Mouse (Mus musculus): ENCODE results near the gene Lman1l.

Lman1l gene

DNA sequence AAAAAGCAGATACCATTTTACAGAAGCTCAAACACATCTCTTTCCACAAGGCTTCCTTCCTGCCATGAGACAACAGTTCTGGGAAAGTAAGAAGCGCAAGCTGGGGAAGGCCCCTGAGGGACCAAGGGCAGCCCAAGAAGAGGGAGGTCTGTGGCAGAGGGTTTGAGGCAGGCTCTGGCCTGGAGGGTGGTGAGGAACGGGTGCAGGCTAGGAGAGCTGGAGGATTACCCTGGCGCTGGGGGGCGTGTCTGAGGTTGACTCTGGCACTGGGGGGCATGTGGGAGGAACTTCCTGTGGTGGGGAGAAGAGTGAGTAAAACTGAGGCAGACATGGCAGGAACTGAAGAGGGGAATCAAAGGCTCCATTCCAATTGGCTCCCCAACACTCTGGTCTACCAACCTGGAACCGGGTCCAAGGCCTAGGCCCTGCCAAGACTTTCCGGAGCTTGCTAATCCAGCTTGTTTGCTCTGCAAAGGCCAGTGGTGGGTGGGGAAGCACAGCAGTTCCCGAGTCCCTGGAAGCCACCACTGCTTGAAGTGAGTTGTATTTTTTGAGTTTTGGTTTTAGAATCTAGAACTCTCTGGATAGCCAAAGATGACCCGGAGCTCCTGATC lies 2.9 kb downstream of the Lman1l start:
- DNase-seq (ENCODE audit: low read depth) = peak; percentile 11

DNA sequence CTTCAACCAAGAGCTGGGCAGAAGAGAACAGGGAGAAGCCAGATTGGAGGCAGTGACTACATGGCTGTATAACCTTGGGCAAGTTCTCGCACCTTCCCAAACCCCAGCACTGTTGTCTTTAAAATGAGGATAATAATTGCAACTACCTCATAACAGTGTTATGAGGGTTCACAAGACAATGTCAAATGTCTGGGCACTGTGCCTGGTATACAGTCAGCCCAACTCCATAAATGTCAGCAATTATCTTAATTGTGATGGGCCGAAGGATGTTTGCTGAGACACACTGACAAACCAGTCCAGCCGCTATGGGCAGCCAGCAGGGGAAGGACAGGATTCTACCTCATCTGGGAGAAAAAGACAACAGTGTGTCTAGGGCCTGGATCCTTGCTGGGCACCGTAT lies 5.8 kb downstream of the Lman1l start:
- DNase-seq (ENCODE audit: low read depth) = no peak

DNA sequence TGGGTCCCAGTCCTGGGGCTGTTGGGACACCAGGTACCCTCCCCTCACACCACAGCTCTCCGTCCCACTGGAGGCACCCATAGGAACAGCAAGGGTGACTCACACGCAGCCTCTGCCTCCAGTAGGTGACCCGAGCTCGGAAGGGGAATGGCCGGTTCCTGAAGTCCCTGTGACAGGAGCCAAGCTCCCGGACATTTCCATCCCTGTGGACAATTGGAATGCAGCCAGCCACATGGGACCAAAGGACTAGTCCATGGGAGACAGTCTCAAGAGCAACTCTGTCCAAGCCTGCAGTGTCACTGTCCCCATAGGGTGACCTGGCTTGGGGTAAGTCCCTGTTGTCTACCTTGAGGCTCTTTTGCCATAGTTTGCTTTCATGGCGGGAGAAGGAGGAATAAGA lies 6.6 kb downstream of the Lman1l start:
- no peak for DNase-seq (ENCODE audit: low read depth)

DNA sequence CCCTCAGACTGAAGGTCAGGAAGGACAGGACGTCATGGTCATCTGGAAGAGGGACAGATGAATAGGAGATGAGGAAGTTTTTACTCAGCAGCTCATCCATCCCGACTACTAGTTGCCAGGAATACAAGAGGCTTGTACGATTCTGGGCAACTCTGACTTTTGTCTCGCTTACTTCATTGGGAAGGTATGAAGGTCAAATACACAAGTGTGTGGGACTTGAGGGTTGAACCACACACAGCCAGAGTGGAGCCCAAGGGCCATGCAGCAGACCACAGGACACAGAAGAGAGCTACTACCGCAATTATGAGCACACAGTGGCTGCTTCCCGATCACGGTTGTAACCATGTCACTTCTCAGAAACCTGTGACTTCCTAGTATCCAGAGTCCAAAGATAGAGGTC lies 8.0 kb downstream of the Lman1l start:
- no peak for DNase-seq (ENCODE audit: low read depth)

DNA sequence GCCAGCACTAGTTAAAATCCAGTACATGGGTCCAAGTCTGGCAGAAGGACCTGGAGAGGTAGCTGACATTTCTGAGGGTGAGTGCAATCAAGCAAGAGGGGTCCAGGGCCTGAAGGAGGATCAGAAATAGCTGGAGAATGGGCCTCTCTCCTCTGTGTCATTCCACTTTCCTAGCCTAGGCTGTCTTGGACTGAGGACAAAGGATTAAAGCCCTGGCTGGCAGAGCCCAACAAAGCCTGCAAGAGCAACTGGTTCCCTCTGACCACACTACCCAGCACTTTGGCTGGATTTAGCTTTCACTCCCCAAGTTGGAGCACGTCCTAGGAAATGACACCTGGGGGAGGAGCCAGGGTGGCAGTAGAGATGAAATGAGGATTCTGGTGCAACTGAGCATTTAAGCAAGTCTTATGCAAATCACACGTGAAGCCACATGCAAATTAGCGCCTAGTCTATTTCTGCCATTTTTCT lies 10.2 kb downstream of the Lman1l start:
- DNase-seq (ENCODE audit: low read depth) = no peak

DNA sequence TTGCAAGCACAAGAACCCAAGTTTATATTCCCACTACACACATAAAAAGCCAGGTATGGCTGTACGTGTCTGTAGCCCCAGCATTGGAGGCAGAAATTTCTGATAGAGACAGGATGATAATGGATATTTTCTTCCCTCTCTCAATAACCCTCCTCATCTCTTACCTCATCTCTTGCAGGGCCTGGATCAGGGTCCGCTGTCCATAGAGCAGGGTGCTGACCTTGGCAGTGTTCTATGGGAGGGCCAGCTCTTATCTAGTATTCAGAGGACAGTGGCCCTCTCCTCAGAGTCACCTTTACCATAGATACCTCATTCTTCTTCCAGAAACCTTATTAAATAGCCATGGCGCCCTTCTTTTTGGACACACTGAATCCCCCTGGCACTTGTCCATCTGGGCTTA lies 10.8 kb downstream of the Lman1l start:
- DNase-seq (ENCODE audit: low read depth) = no peak

DNA sequence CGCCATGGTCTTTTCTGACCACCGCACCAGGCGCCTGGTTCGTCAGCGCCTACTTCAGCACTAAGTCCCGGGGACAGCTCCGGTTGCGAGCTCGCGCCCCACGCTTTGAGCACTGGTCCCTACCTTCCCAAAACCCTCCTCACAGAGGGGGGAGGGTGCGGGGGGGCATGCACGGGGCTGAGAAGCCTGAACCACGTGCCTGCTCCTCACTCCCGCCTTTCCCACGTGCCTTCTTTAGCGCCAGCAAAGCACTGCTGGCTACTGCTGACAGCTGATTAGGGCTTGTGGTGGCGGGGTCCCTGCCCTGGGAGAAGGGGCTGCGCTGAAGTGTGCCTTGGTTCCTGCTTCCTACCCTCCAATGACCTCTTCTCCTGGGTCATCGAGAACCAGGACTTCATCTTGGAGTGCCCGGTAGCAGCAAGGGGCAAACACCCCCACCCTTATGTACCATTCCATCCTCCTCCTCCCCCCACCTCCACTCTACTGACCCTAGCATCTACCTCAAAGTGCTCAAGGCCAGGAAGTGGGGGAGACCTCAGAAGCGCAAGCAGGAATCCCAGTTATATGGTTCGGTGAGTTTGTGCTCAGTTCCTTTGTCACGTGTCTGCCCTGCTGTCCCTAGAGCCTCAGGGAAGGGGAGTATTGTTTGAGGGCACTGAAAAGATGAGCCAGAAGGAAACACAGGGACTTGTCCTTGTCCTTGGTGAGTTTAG lies 14.3 kb downstream of the Lman1l start, which contains the start of gene Cplx3:
Gene Cplx3 (minus strand): TSS at position 143 of the 713 bp plus-strand sequence.
- DNase-seq (ENCODE audit: low read depth) = peak; percentile 43

DNA sequence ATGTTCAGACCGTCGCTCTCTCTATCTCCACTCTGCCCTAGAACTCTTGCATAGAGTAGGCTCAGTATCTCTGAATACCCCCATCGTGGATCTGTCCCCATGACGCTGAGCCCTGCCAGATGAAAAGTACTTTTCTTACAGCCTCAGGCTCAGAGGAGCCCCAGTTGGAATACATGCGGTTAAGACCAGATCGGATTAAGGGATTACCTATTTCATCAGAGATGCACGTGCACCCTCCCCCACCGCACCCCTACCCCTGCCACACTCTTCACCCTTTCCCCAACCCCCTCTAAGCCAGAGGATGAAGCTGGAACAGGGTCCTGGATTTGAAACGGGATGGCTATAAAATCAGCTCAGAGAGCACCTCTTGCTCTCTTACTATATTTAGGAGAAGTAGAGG lies 15.1 kb downstream of the Lman1l start:
- DNase-seq (ENCODE audit: low read depth) = no peak

DNA sequence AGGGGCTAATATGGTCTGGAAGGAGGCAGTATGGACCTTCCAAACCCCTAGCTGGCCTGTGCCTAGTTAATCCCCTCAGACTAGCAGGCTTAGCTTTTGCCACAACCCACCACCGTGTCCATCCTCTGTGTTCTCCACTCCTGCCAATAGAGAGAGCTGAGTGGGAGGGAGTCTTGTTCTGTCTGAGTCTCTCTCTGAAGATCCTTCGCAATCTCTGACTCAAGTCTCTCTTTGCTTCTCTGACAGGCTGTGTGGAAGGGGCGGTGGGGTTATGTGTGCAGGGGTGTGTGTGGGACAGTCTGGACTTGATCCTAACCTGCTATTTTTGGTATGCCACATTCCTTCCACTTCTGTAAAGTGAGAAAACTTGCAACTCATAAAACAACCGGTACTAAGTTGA lies 15.7 kb downstream of the Lman1l start:
- no peak for DNase-seq (ENCODE audit: low read depth)

DNA sequence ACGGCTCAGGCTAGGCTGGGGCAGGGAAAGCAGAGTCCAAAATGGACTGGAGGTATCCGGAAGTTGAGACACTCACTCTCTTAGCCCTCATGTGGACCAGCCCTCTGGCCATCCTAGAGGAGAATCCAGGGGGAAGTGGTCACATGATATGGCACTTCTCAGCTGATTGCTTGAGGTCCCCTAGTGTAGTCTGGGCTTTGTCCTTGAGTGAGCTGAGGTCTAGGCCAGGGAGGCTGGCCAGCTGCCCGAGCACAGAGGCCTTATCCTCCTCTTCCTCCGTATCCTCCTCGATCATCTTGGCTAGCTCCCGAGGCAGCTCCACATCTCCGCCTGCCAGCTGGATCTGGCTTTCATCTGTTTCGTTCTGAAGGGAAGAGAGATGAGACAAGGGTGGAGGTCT lies 18.5 kb downstream of the Lman1l start:
- no peak for DNase-seq (ENCODE audit: low read depth)

DNA sequence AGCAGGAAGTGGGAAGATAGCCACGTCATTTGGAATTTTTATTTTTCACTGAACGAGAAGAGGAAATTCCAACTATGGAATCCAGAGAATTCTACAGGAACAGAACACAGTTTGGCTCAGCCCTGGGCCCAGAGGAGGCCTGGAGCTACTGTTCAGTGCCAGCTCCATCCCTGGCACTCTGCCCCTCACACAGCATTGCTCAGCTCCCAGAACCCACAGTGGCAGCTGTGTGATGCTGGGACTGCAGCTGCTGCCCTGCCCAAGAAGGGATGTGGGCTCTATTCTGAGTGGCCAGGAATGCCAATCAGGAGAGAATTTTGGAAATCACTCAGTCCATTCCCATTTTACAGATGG lies 19.2 kb downstream of the Lman1l start:
- DNase-seq (ENCODE audit: low read depth) = no peak

DNA sequence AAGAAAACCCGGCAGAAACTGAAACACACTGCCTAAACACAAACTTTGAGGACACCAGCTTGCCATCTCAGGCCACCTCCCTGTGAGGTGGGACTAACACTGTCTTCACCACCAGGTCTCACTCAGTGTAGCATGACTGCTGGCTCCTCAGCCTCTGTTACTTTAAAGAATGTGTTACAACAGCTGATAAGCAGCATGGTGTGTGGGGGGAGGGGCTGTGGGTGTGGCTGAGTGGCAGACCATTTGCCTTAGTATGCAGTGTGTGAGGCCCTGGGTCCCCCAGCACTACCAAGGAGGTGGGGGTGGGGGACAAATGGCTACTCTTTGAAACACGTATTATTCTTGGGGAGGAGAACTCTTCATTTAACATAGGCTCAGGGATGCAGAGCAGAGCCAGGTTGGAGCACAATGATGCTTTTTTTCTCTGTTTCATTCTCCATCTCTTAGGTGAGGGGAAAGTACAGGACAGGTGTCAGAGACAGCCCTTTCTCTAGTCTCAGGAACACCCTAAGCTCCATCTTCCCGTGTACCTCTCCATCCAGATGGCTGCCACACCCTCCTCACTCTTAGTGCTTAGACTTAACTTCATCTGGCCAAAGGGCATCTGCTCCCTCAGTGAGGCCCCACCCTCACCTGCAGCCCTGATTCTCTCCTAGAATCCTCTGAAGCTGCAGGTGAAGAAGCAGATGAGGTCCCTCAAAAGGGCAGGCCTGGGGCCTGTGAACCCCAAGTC lies 19.8 kb downstream of the Lman1l start:
- DNase-seq (ENCODE audit: low read depth) = no peak

DNA sequence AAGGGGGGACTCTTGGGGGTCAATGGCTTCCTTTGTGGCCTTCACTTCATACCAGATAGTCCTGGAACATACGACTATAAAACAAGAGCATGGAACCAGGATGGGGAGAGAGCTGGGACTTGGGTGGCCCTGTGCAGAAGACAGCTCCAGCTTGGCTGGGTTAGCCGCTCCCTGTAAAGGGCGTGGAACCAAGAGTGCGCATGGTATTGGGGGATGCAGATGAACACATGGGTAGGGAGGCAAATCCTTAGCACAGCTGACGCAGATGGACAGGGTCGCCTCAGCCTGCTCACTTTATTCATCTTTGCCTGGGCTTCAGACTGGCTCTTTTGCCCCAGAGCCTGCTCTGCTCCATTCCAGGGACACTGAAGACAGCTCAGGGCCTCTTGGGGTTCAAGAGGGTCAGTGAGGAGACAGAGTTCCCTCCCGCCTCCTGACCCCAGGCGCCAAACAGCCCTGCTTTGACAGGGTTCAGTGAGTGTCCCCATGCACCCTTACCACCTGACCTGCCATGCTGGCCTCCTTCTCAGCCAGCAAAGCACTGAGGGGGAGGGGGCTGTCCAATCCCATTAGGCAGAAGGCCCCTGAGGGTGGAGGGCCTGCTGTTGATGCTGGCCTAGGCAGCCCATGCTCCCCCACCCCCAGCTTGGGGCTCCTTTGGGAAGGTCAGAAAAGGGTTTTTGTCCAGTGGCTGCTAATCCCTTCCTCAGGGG lies 21.6 kb downstream of the Lman1l start:
- no peak for DNase-seq (ENCODE audit: low read depth)

DNA sequence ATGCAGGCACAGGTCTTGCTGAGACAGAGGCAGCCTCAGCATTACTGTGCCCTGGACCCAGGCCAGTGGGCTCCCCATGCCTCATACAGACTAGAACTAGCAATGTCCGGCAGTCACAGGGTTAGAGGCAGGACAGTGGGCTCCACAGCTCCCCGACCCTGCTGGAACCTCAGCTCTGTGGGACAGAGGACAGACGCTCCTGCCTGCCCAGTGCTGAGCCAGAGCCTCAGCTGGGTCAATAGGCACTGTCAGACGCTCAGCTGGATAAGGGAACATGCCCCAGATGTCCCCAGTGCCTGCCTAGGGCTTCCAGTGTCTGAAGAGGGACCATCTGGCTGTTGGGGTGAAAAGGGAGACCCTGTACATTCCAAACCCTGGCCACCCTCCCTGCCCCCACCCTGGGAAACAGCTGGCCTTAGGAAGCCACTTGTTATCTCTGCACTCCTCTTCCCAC lies 22.6 kb downstream of the Lman1l start:
- DNase-seq (ENCODE audit: low read depth) = no peak

DNA sequence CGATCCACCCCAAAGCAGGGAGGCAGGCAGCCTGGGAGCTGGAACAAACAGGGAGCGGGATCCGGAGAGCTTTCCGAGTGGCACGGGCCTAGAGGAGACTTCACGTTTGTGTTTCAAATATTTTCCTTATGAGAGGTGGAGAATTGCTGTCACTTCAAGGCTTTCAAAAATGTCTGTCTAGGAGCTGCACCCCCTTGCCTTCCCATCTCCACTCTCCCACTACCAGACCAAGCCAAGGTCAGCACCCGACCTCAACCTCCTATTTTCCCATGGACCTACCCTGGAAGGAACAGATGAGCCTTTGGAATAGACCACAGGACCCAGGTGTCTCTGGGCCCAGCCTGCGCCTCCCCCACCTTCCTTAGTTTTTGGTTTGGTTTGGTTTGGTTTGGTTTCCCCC lies 23.3 kb downstream of the Lman1l start:
- no peak for DNase-seq (ENCODE audit: low read depth)

DNA sequence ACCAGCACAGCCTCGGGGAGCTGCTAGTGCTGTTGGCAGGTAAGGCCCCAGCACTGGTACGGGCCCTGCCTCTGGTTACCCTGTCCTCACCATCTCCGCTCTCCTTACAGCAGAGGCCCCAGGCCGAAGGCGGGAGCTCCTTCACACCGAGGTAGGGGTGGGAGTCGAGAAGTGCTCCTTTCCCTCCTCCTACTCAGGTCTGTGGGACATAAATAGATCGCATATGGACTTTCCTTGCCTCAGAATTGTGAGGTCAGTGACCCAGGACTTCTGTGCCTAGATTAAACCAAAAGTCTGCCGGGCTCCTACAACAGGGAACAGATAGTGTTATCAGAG lies 26.4 kb downstream of the Lman1l start:
- DNase-seq (ENCODE audit: low read depth) = no peak

DNA sequence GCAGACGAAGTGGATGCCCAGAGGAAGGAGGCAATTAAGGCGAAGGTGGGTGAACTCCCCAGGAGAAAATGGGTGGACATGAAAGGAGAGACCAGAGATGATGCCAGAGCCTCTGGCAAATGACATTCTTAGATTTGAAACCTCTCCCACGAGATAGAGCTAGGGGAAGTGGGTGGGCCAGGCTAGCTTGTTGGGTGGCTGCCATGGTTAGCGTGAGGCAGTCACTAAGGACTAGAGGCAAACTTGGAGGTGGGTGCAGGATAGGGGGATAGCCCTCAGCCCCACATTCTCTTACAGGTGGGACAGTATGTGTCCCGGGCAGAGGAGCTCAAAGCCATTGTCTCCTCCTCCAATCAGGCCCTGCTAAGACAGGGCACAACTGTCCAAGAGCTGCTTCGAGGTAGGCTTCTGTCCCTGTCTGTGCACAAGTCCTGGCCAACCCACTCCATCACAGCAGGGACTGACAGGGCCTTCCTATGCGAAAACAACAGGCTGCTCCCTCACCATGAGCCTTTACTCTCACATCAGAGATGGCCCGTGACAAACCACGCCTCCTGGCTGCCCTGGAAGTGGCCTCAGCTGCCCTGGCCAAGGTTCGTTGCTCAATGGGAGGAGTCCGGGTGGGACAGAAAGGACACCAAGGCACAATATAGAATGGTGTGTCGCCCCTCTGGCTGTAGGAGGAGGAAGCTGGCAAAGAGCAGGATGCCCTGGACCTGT lies 27.0 kb downstream of the Lman1l start:
- DNase-seq (ENCODE audit: low read depth) = no peak

DNA sequence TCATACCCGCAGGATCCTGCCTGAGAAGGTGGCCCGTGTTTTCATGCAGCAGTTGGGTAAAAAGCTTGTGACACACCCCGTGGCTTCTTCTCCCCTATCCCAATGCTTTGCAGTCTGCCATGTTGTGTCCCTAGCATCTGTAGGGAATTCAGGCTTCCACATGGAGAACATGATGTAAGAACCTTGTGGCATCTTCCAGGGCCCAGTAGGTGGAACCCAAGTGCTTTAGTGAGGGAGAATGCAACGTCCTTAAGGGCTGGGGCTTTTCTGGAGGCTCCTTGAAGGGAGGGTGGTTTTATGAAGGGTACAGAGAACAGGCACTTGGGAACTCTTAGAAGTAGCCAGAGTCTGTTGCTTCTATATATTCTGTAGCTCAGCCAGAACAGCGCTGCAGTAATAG lies 29.8 kb downstream of the Lman1l start:
- no peak for DNase-seq (ENCODE audit: low read depth)

DNA sequence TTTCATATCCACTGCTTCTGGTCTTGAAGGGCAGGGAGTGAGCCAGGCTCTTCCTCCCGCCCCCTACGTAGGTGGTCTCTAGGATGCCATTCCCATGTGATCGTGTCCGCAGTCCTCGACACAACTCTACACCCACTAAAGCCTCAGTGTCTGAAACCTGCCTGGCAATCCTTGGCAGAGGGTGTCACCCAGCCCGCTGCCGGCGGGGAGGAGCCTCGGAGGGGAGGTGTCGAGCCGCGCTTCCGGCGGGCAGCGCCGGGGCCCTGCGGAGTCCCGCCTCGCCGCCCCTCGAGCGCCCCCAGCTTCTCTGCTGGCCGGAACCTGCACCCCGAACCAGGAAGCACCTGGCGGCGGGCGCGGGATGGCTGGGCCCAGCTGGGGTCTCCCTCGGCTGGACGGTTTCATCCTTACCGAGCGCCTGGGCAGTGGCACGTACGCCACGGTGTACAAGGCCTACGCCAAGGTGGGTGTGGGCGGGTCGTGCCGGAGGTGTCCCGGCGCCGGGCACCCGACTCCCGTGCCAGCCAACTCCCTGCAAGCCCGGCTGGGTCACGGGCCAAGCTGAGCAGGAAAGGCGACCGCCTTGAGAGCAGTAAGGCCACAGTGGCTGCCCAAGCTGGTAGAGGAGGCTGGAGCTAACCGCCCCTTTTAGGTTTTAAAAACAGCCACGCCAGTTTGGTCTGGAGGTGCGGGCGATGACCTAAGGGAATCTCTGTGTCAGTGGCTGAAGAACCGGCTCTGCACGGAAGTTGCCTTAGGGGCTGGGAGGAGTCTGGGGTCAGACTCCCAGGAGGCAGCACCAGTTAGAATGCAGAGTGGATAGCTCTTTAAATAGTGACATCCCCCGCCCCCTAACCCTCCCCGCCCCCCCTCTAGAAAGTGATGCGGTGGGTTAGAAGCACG lies 31.1 kb downstream of the Lman1l start, which contains the start of gene Ulk3:
Gene Ulk3 (plus strand): TSS at position 229 of the 903 bp plus-strand sequence.
- peak; percentile 79 for DNase-seq (ENCODE audit: low read depth)

DNA sequence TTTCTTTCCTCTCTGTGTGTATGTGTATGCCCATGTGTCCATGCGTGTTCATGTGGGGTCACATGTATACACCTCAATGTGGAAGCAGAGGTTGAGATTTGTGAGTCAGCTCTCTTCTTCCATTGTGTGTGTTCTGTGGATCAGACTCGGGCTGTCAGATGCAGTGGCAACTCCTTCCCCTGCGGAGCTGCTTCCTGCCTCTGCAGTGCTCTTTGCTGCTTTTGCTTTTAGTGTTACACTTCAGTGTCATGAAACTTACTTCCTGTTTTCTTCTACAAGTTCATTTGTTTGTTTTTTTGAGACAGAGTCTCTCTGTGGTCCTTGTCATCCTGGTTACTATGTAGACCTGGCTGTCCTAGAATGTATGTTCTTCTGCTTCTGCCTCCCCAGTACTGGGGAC lies 35.6 kb downstream of the Lman1l start:
- no peak for DNase-seq (ENCODE audit: low read depth)
